Mouse (Mus musculus) lung, postnatal 0 days (tissue): ENCODE measurements around the gene Mgea5.

ENCODE experiments used
- CTCF ChIP-seq: IDR thresholded peaks from 2 replicates; pipeline ENCODE4 v1.5.1; 2016; ENCODE audit warnings: antibody characterized with exemption, mild to moderate bottlenecking
- EP300 ChIP-seq: IDR thresholded peaks from 2 replicates; pipeline ENCODE4 v1.6.1; 2016; ENCODE audit warnings: antibody characterized with exemption, mild to moderate bottlenecking, control low read depth

DNA sequence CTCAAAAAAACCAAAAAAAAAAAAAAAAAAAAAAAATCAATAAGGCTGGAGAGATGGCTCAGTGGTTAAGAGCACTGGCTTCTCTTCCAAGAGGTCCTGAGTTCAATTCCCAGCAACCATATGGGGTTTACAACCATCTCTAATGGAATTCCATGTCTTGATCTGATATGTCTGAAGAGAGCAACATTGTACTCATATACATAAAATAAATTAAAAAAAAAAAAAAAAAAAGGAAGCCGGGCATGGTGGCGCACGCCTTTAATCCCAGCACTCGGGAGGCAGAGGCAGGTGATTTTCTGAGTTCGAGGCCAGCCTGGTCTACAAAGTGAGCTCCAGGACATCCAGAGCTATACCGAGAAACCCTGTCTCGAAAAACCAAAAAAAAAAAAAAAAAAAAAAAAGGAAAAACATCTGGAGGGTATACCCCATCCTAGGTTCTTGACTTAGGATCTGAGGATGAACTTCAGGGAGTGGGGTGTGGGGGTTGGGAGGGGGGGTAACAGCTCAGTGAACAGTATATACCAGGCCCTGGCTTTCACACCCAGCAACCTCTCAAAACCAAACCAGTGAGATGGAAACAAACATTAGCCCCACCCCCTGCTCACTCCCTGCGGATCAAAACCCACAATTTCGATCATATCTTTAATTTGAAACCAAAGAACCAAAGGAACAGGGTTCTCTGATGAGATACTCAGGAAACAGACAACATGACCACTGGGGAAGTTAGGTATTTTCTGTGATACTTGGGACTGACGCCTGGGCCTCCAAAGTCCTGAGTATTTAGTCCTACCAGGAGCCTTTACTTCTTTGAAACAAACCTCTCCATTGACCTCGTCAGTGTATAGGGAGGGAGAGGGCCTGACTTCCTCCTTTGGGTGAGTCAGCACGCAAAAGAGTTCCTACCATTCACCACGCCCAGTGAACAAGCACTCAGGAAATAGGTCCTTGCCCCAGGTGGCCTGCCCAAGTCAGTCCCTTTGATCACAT lies 6.5 kb upstream of the Mgea5 start:
- TF ChIP-seq EP300: peak; percentile 53; the same call in 1 of the 2 replicates
- TF ChIP-seq CTCF: no peak
